Mouse (Mus musculus) CH12.LX (cell line): ENCODE results near the gene Spire2.

Experiments used
- CHD1 ChIP-seq: IDR thresholded peaks from 2 replicates; pipeline ENCODE4 v1.6.1; 2012; ENCODE audit warnings: low read depth, low read length, improper control_type of control experiment, inconsistent platforms
- CHD2 ChIP-seq: IDR thresholded peaks from 2 replicates; pipeline ENCODE4 v1.6.1; 2011; ENCODE audit warnings: low read length, improper control_type of control experiment
- CTCF ChIP-seq, 2 experiments: IDR thresholded peaks in 1 of 2; conservative IDR thresholded peaks in 1 of 2; 2 replicates each; pipeline ENCODE4 v1.5.1; 2011 to 2012; ENCODE audit warnings: low read depth in 2 of 2, low read length in 2 of 2, improper control_type of control experiment in 1 of 2, inconsistent platforms in 1 of 2, mild to moderate bottlenecking in 1 of 2, moderate library complexity in 1 of 2
- POLR2A ChIP-seq: IDR thresholded peaks from 2 replicates; pipeline ENCODE4 v1.6.1; 2011; ENCODE audit warnings: low read depth, mild to moderate bottlenecking, improper control_type of control experiment, low read length
- POLR2AphosphoS2 ChIP-seq: IDR thresholded peaks from 2 replicates; pipeline ENCODE4 v1.6.1; 2011; ENCODE audit warnings: low read depth, low read length, improper control_type of control experiment
- RAD21 ChIP-seq: IDR thresholded peaks from 2 replicates; pipeline ENCODE4 v1.6.1; 2011; ENCODE audit warnings: low read depth, mild to moderate bottlenecking, low read length, improper control_type of control experiment, moderate library complexity
- USF1 ChIP-seq: IDR thresholded peaks from 2 replicates; pipeline ENCODE4 v1.6.1; 2014; ENCODE audit warnings: low read depth, mild to moderate bottlenecking, inconsistent platforms, low read length, improper control_type of control experiment
- ZC3H11A ChIP-seq: IDR thresholded peaks from 2 replicates; pipeline ENCODE4 v1.6.1; 2012; ENCODE audit warnings: low read depth, mild to moderate bottlenecking, inconsistent platforms, low read length, improper control_type of control experiment

DNA sequence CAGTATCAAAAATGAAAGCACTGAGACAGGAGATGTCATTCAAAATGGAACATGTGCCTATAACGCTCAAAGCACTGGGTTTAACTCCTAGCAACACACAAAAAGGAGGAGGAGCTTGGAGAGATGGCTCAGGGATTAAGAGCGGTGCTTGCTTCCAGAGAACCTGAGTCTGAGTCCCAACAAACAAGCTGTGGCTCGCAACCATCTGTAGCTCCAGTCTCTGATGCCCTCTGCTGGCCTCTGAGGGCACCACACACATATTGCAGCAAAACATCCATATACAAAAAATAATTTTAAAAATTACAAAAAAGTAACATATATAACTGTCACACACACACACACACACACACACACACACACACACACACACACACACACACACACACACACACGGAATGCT is 42.3 kb upstream of the Spire2 start:
- peak; percentile 30 to 77; a peak in 3 of 4 replicates for TF ChIP-seq CTCF (conservative IDR thresholded peaks at IDR 0.05 in 1 of 2, IDR thresholded peaks at IDR 0.05 in 1 of 2; ENCODE audit: low read depth in 2 of 2, low read length in 2 of 2)
- no peak for TF ChIP-seq USF1
- TF ChIP-seq POLR2A: no peak
- no peak for TF ChIP-seq POLR2AphosphoS2
- no peak for TF ChIP-seq ZC3H11A
- TF ChIP-seq CHD1: no peak
- peak; percentile 75 for TF ChIP-seq RAD21
- no peak for TF ChIP-seq CHD2
